Mouse (Mus musculus): Measurements from ENCODE around the gene Sp2.

Sp2 gene

DNA sequence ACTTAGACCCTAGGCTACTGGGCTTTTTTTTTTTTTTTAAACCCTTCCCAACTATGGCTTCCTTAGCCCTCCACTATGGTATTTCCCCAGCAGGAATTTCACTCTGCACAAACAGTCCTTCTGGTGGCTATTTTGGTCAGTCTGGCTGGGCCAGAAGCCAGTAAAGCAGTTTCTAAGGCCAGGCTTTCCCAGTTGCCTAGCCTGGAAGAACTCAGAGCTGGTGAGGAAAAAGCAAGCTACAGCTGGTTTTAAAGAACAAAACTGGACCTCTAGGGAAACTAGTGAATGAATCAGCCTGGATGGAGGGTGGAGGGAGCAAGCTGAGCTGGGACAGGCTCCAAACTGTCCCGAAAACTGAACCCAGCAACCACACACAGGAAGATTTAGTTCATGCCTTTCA is 13.0 kb downstream of the Sp2 start:
- DNase-seq, result peak; percentile 71

DNA sequence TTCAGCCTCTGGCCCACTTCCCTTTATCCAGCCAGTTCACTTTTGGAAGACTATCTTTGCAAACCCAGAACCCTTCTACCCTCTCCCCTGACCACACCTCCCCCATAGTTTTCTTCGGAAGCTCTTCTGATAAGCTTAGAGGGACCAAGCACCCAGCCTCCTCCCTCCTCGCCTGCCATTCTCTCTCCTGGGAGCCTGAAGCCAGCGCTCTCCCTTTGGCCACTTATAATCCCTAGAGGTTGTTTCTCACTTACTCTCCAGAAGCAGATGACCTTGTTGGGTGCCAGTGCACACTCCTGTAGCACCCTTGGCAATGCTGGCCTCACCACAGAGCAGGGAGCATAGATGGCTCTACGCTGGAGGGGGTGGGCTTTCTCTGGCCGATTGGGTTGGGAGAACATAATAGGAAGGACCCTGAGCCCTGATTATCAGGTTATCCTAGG is 13.5 kb downstream of the Sp2 start:
- DNase-seq, result no peak

DNA sequence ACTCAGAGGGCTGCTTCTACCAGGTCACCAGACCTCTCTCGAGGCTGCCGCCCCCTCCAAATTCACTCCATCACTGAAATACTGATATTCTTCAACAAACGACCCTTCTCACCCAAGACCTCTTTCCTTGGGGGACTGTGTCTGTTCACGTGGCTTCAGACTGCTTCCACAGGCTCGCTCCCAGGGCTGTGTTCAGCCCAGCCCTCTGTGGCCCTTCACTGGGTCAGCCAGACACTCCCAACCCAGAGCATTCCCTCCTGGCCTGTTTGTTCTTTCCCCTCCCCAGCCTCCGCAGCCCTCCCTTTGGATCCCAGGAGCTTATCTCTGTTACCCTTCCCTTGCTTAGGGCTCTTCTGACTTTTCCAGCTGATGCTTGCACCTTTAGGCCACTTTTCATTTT is 14.3 kb downstream of the Sp2 start:
- no peak for DNase-seq

DNA sequence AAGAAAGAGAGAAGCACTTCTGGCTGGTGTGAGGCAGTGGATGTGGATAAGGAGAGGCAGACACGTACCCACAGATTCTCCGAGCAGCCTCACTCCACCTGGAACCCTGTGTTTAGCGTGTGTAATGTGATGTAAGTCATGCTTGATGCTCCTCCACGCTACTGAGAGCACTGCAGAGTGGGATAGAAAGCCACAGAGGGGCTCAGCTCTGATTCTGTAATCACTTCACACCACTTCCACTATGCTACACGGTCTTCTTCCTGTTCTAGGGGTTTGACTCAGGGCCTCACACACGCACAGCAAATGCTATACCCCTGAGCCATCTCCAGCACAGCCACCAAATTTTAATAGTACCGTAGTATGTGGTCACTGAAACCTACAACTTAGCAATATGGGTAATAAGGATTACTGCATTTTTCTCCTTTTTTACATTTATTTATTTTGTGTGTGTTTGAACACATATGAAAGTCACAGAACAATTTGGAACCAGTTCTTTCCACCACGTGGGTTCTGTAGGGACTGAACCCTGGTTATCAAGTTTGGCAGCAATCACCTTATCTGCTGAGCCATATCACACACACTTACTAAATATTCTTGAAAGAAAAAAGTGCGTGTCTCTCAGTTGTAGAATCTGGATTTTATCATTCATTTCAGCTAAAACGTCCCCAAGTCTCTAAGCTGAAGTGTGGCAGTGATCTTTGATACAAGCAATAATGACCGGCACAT is 15.1 kb downstream of the Sp2 start:
- DNase-seq, result no peak

DNA sequence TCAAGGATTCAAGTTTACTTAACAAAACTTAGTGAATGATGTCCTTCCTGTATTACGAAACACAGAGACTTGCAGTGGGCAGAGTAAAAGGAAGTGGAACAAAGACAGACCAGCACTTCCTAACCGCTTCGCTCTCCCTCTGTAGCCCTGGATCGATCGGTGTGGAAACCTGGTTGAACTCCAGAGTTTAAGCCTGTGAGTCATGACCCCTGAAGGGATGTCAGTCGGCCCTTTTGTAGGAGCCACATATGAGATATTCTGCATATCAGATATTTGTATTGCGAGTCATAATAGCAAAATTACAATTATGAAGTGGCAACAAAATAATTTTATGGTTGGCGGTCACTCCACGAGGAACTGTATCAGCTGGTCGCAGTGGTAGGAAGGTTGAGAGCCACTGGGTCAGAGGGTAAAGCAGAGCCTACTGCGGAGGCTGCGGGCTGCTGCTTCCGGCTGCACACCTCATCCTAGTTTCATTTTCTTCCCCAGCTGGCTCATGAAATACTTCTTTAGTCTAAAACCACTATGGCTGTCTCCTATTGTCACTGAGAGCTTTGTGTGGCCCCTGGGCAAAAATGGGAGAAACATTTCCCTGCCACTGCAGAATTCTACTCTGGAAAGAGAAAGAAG is 15.7 kb downstream of the Sp2 start:
- DNase-seq, result no peak

DNA sequence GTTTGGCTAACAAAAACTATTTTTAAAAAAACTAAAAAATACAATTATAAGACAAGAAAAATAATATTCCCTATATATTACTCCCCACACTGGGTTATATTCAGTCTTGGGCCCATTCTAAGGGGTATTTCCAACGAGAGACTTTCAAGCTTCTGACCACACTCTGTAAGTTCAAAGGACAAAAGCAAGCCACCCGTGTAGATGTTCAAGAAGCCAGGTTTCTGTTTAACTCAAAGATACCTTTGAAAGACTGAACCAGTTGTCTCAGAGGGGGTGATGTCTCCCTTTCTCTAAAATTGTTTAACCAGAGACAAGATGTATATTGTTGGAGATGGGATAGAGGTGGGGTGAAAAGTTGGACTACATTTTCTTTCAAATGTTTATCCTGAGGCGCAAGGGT is 16.6 kb downstream of the Sp2 start:
- no peak for DNase-seq

DNA sequence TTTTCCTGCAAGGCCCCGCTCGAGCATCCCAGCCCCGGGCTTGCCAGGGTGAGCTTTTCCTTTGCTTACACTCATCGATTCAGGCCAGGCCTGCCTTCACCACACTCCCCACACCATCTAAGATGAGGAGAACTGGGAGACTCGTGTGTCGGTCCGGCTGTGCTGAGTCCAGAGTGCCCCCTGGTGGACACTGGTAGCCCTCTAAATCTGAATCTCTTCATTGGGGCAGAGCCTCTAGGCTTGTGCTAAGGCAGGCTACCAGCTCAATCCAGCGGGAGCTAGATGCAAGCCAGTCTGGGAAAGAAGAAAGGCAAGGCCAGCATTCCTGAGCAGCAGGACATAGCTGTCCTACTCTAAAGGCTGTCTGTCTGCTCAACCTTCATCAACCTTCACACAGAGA is 19.2 kb downstream of the Sp2 start:
- peak; percentile 87 for DNase-seq

DNA sequence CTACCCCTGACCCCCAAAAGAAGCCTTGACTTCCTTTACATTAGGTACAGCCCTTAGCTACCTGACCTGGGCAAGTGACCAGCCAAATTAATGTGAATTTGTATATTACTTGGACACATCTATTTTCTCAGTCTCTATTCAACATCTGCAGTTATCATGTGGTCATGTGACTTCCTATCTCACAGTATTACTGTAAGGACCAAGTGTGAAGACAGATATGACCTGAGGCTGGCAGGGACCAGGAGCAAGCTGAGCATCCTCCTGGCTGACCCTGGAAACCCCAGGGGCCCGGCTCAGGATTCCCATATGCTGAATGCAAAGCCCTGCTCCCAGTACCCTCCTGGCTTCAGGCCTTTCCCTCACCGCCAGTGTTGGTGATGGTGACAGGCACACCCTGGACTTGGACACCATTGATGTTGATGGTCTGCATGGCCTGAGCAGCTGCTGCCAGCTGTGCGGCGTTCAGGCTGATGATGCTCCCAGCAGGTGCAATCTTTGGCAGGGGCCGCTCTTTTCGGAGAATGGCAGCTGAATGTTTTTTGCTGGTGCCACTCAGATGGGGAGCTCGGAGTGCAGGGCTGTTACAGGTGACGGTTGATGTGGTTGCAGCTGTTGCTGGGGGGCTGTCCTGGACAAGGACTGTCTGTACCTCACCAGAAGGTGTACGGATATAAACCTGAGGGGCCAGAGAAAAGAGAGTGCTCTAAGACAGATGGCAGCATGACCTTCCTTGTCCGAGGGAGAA is 25.5 kb downstream of the Sp2 start:
- no peak for DNase-seq

DNA sequence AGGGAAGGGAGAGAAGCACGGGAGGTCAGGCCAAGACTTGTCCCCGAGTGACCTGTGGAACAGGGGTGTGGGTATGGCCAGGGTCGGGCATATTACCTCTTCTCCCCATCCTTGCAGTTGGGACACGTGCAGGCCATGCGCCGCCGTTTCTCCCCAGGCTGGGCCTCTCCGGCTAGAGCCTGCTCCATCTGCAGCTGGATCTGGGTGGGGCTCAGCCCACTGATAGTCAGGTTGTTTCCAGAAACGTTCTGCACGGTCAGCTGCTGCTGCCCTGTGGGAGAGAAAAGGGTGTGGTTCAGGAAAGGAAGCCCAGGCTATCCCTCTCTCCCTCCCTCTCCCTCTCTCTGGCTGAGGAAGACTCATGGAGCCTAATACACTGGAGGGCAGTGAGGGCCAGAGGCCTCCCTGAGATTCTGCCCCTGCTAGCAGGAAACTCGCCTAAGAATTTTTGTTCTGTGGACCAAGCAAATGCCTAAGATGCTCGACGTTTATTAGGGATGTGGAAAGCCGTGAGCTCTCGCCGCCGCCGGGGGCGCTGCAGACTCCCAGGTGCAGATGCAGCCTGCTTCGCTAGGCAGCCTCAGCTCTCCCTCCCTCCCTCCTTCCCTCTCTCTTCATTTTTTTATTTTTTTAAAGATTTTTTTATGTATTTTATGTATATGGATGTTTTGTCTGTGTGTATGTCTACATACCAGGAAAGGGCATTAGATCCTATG is 26.6 kb downstream of the Sp2 start:
- DNase-seq, result no peak

DNA sequence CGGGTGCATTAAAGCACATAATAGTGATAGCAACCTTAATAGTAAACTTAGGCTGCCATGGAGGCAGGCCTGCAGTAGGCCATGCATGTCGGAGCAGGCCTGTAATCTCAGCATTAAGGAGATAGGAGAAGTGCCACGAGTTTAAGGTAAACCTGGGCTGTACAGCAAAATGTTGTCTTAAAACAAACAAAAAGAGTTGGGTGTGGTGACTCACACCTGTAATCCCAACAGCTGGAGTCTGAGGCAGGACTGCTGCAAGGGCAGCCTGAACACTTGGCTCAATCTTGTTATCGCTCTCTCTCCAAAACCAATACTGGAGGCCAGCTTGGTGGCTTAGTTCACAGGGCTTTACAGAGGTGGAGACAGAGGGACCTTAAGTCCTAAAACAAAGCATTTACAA is 27.7 kb downstream of the Sp2 start:
- DNase-seq, result no peak

DNA sequence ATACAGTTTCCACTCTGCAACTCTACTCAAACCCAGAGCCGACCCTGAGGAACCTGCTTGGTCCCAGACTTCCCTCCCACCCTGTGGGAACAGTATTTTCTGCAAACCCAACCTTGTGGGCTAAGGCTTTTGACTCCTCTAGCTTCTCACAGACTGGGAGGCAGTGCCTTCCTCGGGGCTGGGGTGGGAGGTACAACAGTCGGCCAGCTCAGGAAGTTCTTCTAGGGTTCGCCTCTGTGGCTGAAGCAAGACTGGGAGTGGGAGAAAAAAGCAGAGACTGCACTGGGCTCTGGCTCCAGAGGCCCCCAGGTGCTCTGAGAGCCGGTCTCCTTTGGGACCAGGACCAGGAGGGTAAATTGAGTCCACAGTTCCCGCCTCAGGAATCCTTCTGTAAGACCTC is 29.9 kb downstream of the Sp2 start:
- DNase-seq, result no peak

DNA sequence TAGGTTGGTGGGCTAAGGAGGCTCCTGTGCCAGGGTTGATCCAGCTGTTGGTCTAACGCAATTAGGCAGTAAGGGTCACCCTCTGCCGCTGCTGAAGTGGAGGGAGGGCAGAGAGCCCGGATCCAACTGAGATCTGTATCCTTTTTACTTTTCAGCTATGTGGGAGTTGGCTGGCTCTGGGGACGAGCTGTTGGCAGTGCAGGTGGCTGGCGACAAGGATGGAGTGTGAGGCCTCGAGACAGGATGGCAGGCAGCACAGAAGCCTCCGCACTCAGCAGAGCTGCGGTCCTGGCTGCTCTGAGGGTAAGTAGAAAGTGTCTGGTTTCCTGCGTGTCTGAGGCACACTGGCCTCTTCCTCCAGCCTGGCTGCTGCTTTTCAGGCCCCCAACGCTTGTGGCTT is 30.3 kb downstream of the Sp2 start:
- DNase-seq, result no peak

DNA sequence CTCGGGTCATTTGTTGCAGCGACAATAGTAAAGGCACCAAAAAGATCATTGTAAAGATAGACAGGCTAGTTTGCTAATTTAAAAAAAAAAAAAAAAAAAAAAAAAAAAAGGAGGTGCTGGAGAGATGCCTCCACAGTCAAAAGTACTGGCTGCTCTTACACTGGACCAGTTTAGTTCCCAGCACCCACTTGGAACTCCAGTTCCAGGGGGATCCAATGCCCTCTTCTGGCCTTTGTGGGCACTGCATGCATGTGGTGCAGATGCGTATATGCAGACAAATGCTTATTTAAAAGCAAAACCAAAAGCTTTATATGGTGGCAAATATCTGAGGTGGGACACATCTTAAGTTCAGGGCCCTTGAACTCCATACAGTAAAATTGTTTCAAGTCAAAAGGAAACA is 32.0 kb downstream of the Sp2 start:
- no peak for DNase-seq

DNA sequence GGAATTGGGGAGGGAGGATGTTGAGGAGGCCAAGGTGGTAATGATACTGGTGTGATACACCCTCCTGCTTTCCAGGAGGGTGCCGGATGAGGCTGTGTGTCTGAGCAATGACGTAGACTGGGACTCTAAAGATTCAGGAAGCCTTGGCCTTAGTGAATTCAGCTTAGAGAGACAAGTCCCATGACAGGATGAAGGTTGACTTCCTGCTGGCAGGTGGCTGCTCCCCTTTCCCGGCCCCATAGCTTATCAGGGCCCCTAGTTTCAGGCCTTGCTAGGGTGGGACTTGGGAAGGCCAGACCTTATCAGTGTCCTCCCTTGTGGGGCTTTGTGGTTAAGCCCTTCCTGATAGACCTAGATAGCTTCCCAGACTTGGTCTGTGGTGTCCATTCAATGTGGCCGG is 34.9 kb downstream of the Sp2 start:
- no peak for DNase-seq

DNA sequence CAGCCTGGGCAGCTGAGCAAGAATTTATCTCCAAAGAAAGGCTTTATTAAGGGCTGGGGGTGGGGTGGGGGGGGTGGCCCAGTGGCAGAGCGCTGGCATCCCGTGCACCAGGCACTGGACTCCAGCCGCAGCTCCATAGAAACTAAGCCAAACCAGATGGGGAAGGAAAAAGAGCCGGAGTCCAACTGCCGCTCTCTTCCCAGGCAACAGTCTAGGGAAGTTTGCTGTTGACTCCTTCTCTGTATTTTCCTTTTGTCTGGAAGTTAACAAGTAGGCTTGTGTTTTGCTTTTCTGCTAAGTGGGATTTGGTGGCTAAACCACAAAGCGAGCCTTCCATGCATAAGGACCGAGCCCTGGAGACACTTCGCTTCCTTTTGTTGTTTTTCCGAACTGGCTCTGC is 36.3 kb downstream of the Sp2 start:
- DNase-seq, result no peak

DNA sequence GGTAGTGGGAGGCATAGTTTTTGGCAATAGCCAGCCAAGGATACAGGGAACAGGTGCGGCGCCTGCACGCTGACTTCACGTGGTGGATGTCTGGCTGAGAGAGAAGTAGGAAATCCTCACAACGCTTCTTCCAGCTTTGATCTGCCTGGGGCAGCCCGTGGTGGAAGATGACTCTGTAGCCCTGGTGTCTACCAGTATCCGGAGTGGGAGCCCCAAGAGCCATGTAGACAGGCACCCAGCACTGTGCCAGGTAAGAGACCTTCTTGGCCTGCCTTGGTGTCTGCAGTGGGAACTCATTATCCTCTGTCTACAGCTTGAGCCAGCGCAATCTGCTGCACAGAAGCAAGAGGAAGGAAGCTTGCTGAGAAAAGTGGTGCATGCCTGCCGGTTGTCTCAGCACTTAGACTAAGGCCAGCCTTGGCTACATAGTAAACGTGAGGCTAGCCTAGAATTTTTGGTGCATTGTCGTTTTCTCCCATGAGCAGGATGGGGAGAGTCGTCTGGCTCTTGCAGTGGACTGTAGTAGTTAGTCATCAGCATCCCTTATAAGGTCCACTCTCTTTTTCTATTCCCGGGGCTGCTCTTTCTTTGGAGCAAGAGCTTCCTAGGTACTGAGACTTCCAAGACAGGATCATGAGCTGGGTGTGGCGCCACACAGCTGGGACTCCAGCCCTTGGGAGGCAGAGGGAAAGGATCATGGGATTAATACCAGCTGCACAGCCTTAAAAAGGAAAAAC is 37.7 kb downstream of the Sp2 start:
- DNase-seq, result no peak

DNA sequence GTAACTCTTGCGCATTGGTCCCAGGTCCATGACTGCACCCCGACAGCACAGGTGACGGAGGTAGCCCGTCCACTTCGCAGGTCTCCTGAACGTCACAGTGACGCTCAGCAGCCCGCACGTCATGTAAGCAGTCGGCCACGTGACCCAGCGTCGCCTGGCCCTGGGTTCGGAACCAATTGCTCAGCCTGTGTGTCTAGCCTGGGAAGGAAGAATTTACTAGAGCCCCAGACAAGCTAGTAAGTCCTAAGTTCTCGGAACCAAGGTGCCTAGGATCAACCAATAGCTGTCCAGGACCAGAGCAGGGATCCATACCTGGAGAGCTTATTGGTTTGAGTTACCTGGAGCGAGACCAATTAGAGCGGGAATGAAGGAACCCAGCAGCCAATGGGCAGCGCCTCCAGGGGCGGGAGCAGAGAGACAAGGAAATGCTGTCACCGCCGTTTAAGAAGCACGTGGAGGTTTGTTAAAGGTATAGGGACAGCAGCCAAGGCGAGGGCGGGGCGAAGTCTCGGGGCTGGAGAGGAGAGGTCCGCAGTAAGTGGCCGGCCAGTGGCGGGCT is 38.9 kb downstream of the Sp2 start, which contains the start of gene Pnpo:
Gene Pnpo (minus strand): TSS at position 241 of the 559 bp plus-strand sequence.
- DNase-seq, result peak; percentile 87

DNA sequence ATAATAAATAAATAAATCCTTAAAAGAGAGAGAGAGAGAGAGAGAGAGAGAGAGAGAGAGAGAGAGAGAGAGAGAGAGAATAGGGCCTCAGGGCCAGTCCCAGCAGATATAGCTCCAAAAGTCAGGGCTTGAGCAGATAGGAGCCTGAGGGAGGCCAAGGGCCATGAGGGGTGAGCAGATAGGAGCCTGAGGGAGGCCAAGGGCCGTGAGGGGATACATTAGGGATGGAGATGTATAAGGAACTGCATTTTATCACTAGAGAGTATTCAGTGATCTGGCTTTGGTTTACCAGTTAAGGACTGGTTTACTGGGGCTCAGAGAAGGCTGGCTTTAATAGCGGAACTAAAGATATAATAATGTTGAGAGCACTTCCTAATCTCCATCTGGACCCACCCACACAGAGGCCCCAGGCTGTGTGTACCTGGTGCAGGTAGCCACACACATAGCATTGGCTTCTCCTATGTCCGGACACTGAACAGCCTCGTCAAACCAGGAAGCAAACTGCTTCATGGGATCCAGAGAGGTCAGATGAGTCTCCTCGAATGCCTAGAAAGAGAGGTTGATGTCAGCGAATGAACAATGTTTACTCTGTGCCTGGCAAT is 40.7 kb downstream of the Sp2 start:
- DNase-seq, result no peak

DNA sequence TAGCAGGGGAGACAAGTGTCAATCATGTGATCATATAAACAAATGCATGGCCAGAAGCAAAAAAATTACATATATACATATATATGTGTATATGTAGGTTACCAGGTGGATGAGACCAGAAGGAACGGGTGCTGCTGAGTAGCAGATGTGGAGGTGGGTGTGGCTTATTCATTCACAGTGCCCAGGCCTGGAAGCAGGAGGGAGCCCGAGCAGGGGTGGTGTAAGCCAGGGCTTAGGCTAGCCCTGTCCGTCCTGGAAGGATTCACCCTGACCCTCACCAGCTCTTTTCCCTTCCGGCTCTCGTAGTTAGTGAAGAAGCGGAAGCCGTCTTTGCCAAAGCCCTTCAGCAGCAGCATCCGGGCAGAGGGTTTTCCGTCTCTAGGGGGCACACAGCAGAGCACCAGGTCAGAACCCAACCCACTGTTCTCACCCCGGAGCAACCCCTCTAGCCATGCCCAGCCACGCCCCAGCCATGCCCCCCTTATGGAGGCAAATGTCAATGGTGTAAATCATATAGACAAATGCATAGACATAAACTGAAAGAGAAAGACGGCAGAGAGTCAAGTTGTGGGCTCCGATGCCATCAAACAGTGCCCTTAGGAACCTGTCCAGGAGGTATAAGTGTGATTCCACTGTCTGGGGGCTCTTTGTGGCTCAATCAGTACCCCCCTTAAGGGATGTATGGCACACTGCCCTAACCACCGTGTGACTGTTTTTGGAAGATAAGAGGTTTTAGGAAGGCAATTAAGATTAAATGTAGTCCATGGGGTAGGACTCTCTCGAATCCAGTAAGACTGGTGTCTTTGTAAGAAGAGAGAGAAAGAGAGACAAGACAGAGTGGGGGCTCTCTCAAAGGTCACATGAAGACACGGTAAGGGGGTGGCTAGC is 41.9 kb downstream of the Sp2 start:
- no peak for DNase-seq

DNA sequence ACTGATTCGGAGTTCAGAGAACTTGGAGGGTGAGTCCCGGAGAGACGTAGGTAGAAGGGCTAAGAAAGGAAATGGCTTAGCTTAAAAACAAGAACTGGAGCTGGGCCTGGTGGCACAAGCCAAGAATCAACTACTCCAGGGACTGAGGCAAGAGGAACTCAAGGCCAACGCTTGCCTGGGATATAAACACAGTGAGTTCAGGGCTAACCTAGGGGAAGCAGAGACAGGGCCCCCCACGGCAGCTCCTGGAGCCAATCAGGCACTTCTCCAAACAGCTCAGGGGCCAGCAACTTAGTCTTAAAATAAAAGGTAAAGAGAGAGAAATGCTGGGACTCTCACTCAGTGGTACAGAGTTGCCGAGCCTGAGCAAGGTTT is 44.3 kb downstream of the Sp2 start:
- no peak for DNase-seq
